Mouse (Mus musculus) liver, embryonic 16.5 days (tissue): ENCODE data around the gene Krt14. TPM values are rescaled to one million over a fixed set of nuclear protein-coding genes. Genes with fewer than 3 reads are reported as not detected.

Experiments
- ATAC-seq: fragments of 200-750 bp; cut with Nextera tagmentation; 2 replicates; pipeline ENCODE4 v1.8.0; 2017; ENCODE audit warnings: low read depth, mild to moderate bottlenecking, moderate number of reproducible peaks, moderate library complexity
- H3K27ac ChIP-seq: fragments of 300-500 bp; sonication (generic); 2 replicates; pipeline ENCODE4 v1.5.1; 2014; ENCODE audit warnings: mild to moderate bottlenecking, low read length
- H3K27me3 ChIP-seq: fragments of 300-500 bp; sonication (generic); 2 replicates; pipeline ENCODE4 v1.6.1; 2014; ENCODE audit warnings: low read depth, low read length, mixed read lengths; ENCODE audit not compliant: control insufficient read depth, insufficient read depth
- H3K36me3 ChIP-seq: fragments of 300-500 bp; sonication (generic); 2 replicates; pipeline ENCODE4 v1.6.1; 2014; ENCODE audit warnings: mild to moderate bottlenecking; ENCODE audit not compliant: control insufficient read depth, insufficient read depth
- H3K4me1 ChIP-seq: fragments of 300-500 bp; sonication (generic); 2 replicates; pipeline ENCODE4 v1.6.1; 2014; ENCODE audit warnings: low read depth, low read length, mixed read lengths; ENCODE audit not compliant: control insufficient read depth
- H3K4me2 ChIP-seq: fragments of 300-500 bp; sonication (generic); 2 replicates; pipeline ENCODE4 v1.6.1; 2014; ENCODE audit warnings: low read depth, low read length, mixed read lengths
- H3K4me3 ChIP-seq: fragments of 300-500 bp; sonication (generic); 2 replicates; pipeline ENCODE4 v1.5.1; 2014; ENCODE audit warnings: low read depth, mild to moderate bottlenecking, low read length
- H3K9ac ChIP-seq: fragments of 300-500 bp; sonication (generic); 2 replicates; pipeline ENCODE4 v1.6.1; 2014; ENCODE audit warnings: low read depth, low read length
- H3K9me3 ChIP-seq: fragments of 300-500 bp; sonication (generic); replicated peaks from 2 replicates; pipeline ENCODE4 v1.6.1; 2016; ENCODE audit warnings: low read length; ENCODE audit not compliant: control insufficient read depth
- WGBS: fragments of 180-500 bp; shearing (Covaris S2); extraction: QIAGEN DNeasy Blood & Tissue Kit; methylation state at CpG from one replicate; pipeline ENCODE4 v1.1.7; 2014; ENCODE audit not compliant: insufficient replicate concordance; 5-methylcytosine and 5-hydroxymethylcytosine counted together
- polyA plus RNA-seq: library from polyadenylated mRNA; unstranded; fragments of >200 nt; fragmentation: Nextera tagmentation; extraction: Ambion mirVana; gene quantifications from 2 replicates; pipeline ENCODE4 v1.2.1, GENCODE M21; 2015

Gene Krt14
- polyA plus RNA-seq, 1 experiment from 2014 or later, result 0.31 TPM

GRCm38 (mm10) chr11:100203448-100203847 is 3.9 kb downstream of the Krt14 start:
- Histone ChIP-seq H3K27ac (no peak overlapping the region), H3K36me3 (no peaks in the 10 kb centered on the region), H3K27me3 (no peaks in the 10 kb centered on the region), H3K9me3 (no peaks in the 10 kb centered on the region), H3K9ac (no peak overlapping the region), H3K4me3 (no peak overlapping the region), H3K4me2 (no peak overlapping the region), H3K4me1 (no peaks in the 10 kb centered on the region)
- ATAC-seq, result no peak
- WGBS, result 21% methylated on average over 6 of the region's 6 CpGs

GRCm38 (mm10) chr11:100202906-100203305 is 4.4 kb downstream of the Krt14 start:
- ATAC-seq, result no peak
- Histone ChIP-seq H3K36me3 (no peaks in the 10 kb centered on the region), H3K27ac (no peak overlapping the region), H3K4me2 (no peak overlapping the region), H3K27me3 (no peaks in the 10 kb centered on the region), H3K9ac (no peak overlapping the region), H3K9me3 (no peaks in the 10 kb centered on the region), H3K4me1 (no peaks in the 10 kb centered on the region), H3K4me3 (no peak overlapping the region)
- WGBS, result 54% methylated on average over 4 of the region's 4 CpGs

GRCm38 (mm10) chr11:100200104-100200820 is 7.1 kb downstream of the Krt14 start:
- Histone ChIP-seq H3K4me2 (no peak overlapping the region), H3K36me3 (no peaks in the 10 kb centered on the region), H3K9me3 (no peaks in the 10 kb centered on the region), H3K4me1 (no peaks in the 10 kb centered on the region), H3K27ac (no peak overlapping the region), H3K4me3 (no peak overlapping the region), H3K9ac (no peak overlapping the region), H3K27me3 (no peaks in the 10 kb centered on the region)
- no peak for ATAC-seq
- 33% methylated on average over 8 of the region's 8 CpGs for WGBS

DNA sequence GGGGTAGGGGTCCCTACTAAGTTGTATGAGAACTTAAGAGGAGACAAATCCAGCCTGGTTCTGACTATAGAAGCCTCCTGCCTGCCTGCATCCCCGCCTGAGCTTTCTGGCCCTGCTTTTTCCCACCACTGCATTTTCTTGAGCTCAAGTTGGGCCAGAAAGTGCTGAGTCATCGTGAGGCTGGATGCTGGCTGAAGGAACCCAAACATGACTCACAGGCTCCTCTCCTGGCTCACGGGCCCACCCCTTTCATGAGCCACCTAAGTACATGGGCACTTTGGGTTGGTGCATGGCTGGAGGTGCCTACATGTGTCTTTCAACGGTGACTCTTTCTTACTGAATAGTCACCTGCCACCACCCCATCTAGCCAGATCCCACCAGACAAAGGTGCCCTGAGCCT is 8.7 kb downstream of the Krt14 start:
- Histone ChIP-seq H3K27ac (no peak overlapping the region), H3K9me3 (no peaks in the 10 kb centered on the region), H3K36me3 (no peaks in the 10 kb centered on the region), H3K9ac (no peak overlapping the region), H3K4me3 (no peak overlapping the region), H3K4me1 (no peaks in the 10 kb centered on the region), H3K4me2 (no peak overlapping the region), H3K27me3 (no peaks in the 10 kb centered on the region)
- ATAC-seq, result no peak
- 45% methylated on average over 4 of the region's 4 CpGs for WGBS

- H3K27ac ChIP-seq, result no peak within 1 kb of the TSS
- H3K4me1 ChIP-seq, result no peaks in the 10 kb centered on the region
- H3K9me3 ChIP-seq, result no peaks in the 10 kb centered on the region
- no peaks in the 10 kb centered on the region for H3K36me3 ChIP-seq
- H3K4me2 ChIP-seq, result no peak within 1 kb of the TSS
- no peak within 1 kb of the TSS for H3K9ac ChIP-seq
- H3K27me3 ChIP-seq, result no peaks in the 10 kb centered on the region
- H3K4me3 ChIP-seq, result no peak within 1 kb of the TSS
- no peak for ATAC-seq
- WGBS, result 50% methylated on average over 9 of the region's 9 CpGs
These were observed 14.4 kb downstream of the Krt14 start, which contains the start of gene Krt9 for GRCm38 (mm10) chr11:100192992-100193391. Gene Krt9, minus strand, starts transcription at chr11:100193246.

DNA sequence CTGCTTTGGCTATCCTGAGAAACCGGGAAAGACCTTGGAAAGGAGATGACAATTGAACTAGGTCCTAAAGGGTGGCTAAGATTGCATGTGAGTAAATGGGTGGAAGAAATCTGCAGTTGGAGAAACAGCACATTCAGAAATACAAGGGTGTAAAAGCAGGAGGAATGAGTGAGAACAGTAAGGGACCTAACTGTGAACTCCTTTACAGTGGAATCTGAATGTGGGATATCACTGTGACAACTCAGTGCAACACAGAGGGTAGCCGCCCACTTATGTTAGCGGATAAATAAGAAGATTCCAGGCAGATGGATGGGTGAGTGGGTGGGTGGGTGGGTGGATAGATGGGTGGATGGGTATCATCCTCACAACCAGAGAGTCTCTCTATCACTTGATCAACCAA is 15.5 kb downstream of the Krt14 start:
- H3K27me3 ChIP-seq, result no peaks in the 10 kb centered on the region
- no peak for ATAC-seq
- no peak overlapping the region for H3K9ac ChIP-seq
- no peaks in the 10 kb centered on the region; the same call in 1 of the 2 replicates for H3K9me3 ChIP-seq
- WGBS, result 81% methylated on average over 3 of the region's 3 CpGs
- no peak overlapping the region for H3K27ac ChIP-seq
- H3K36me3 ChIP-seq, result no peaks in the 10 kb centered on the region
- no peak overlapping the region for H3K4me3 ChIP-seq
- H3K4me1 ChIP-seq, result no peaks in the 10 kb centered on the region
- no peak overlapping the region for H3K4me2 ChIP-seq

DNA sequence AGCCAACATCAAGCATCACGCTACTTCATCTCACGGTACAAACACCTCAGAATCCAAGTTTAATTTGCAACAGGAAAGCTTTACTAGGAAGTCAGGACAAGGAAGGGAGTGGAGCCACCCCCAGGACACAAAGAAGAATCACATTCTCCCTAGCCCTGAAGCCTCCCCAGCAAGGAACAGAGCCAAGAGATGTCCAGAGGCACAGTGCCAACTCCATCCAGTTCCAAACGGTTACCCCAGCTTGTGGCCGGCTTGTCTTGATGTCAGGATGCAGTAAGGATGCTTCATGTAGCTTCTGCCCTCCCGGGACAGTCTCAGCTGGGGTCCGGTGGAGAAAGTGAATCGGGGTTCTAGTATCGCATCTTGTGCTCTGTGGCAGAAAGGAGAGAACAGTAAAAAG is 20.6 kb downstream of the Krt14 start:
- Histone ChIP-seq H3K36me3 (no peaks in the 10 kb centered on the region), H3K27me3 (no peaks in the 10 kb centered on the region), H3K27ac (no peak overlapping the region), H3K4me2 (no peak overlapping the region), H3K4me1 (no peaks in the 10 kb centered on the region), H3K9ac (no peak overlapping the region), H3K9me3 (no peaks in the 10 kb centered on the region; the same call in 1 of the 2 replicates), H3K4me3 (no peak overlapping the region)
- no peak for ATAC-seq
- 70% methylated on average over 8 of the region's 8 CpGs for WGBS

DNA sequence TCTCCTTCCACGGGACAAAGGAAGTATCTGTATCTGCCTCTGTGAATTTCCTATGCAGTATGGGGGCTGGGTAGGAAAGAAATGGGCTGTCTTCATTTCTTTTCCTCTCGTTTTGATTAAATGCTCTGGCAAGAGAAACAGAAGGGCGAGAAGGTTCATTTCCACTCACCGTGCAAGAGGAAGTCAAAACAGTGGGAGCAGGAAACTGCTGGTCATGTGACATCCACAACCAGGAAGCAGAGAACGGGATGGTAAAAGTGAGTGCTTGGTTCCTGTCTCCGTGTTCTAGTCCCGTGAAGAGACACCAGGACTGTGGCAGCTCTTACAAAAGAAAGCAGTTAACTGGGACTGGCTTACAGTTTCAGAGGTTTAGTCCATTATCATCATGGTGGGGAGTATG is 25.6 kb downstream of the Krt14 start:
- Histone ChIP-seq H3K4me2 (no peak overlapping the region), H3K4me3 (no peak overlapping the region), H3K27ac (no peak overlapping the region), H3K4me1 (no peaks in the 10 kb centered on the region), H3K9ac (no peak overlapping the region), H3K36me3 (no peaks in the 10 kb centered on the region), H3K9me3 (no peaks in the 10 kb centered on the region), H3K27me3 (no peaks in the 10 kb centered on the region)
- WGBS, result 32% methylated on average over 7 of the region's 7 CpGs
- ATAC-seq, result no peak

GRCm38 (mm10) chr11:100179260-100179659 is 28.1 kb downstream of the Krt14 start:
- H3K4me1 ChIP-seq, result no peaks in the 10 kb centered on the region
- H3K4me3 ChIP-seq, result no peak overlapping the region
- H3K27me3 ChIP-seq, result no peaks in the 10 kb centered on the region
- no peaks in the 10 kb centered on the region for H3K36me3 ChIP-seq
- whole genome bisulfite sequencing, result 60% methylated on average over 3 of the region's 3 CpGs
- H3K9ac ChIP-seq, result no peak overlapping the region
- H3K27ac ChIP-seq, result no peak overlapping the region
- H3K4me2 ChIP-seq, result no peak overlapping the region
- no peaks in the 10 kb centered on the region for H3K9me3 ChIP-seq
- no peak for ATAC-seq
